Mouse (Mus musculus) urinary bladder, postnatal 14 days (tissue): ENCODE results near the gene 4921507P07Rik.
"Not testable (repeated sequence)": the region's sequence is repeated elsewhere in the genome, so short reads cannot be mapped to it uniquely, and the experiment has no call there.

Experiments used
- DNase-seq: peaks from one replicate; pipeline ENCODE4 v3.0.0; 2021; ENCODE audit warnings: low spot score

4921507P07Rik gene

GRCm38 (mm10) chr6:50596301-50597211, at the start of gene 4921507P07Rik:
Gene 4921507P07Rik (minus strand): TSS chr6:50596632.
- peak; percentile 97 for DNase-seq

- DNase-seq = no peak
Measured at GRCm38 (mm10) chr6:50644701-50645100, 48.3 kb upstream of the 4921507P07Rik start.

- DNase-seq = no peak
Measured at GRCm38 (mm10) chr6:50641898-50642297, 45.5 kb upstream of the 4921507P07Rik start.

- no peak for DNase-seq
Measured at GRCm38 (mm10) chr6:50640377-50640776, 43.9 kb upstream of the 4921507P07Rik start.

GRCm38 (mm10) chr6:50639656-50640055, 43.2 kb upstream of the 4921507P07Rik start:
- DNase-seq = no peak

GRCm38 (mm10) chr6:50626170-50626569, 29.7 kb upstream of the 4921507P07Rik start:
- not testable (repeated sequence) for DNase-seq

GRCm38 (mm10) chr6:50618273-50618672, 21.8 kb upstream of the 4921507P07Rik start:
- not testable (repeated sequence) for DNase-seq

GRCm38 (mm10) chr6:50601620-50602019, 5.2 kb upstream of the 4921507P07Rik start:
- DNase-seq = no peak

GRCm38 (mm10) chr6:50598560-50598959, 2.1 kb upstream of the 4921507P07Rik start:
- DNase-seq = peak; percentile 38

GRCm38 (mm10) chr6:50594372-50594771, 2.1 kb downstream of the 4921507P07Rik start:
- no peak for DNase-seq

- DNase-seq = no peak
Measured at GRCm38 (mm10) chr6:50593334-50593845, 3.0 kb downstream of the 4921507P07Rik start.

GRCm38 (mm10) chr6:50590234-50590633, 6.2 kb downstream of the 4921507P07Rik start:
- DNase-seq = no peak

GRCm38 (mm10) chr6:50588251-50588650, 8.2 kb downstream of the 4921507P07Rik start:
- peak; percentile 43 for DNase-seq

- DNase-seq = no peak
Measured at GRCm38 (mm10) chr6:50587412-50587811, 9.0 kb downstream of the 4921507P07Rik start.

GRCm38 (mm10) chr6:50586316-50586715, 10.1 kb downstream of the 4921507P07Rik start:
- DNase-seq = no peak

- no peak for DNase-seq
Measured at GRCm38 (mm10) chr6:50585733-50586132, 10.7 kb downstream of the 4921507P07Rik start.

GRCm38 (mm10) chr6:50571661-50572060, 24.8 kb downstream of the 4921507P07Rik start:
- no peak for DNase-seq

GRCm38 (mm10) chr6:50566997-50567255, 29.5 kb downstream of the 4921507P07Rik start:
- no peak for DNase-seq

GRCm38 (mm10) chr6:50566141-50566996, 30.1 kb downstream of the 4921507P07Rik start, which contains the start of gene Cycs:
Gene Cycs (minus strand): TSS chr6:50566538.
- peak; percentile 100 for DNase-seq

- no peak for DNase-seq
Measured at GRCm38 (mm10) chr6:50563651-50564050, 32.8 kb downstream of the 4921507P07Rik start.

GRCm38 (mm10) chr6:50562421-50562820, 34.0 kb downstream of the 4921507P07Rik start:
- no peak for DNase-seq

GRCm38 (mm10) chr6:50560776-50561175, 35.7 kb downstream of the 4921507P07Rik start:
- no peak for DNase-seq

- DNase-seq = no peak
Measured at GRCm38 (mm10) chr6:50558877-50559276, 37.6 kb downstream of the 4921507P07Rik start.
